Mouse (Mus musculus) cerebellum, adult 2 months (tissue): ENCODE results near the gene Pml.

Experiments
- CTCF ChIP-seq: fragments of 200-500 bp; IDR thresholded peaks from 2 replicates; pipeline ENCODE4 v1.5.1; 2011; ENCODE audit warnings: low read depth, mild to moderate bottlenecking, control low read depth, low read length, moderate library complexity, borderline replicate concordance; ENCODE audit not compliant: insufficient read depth
- POLR2A ChIP-seq: fragments of 200-500 bp; IDR thresholded peaks from 2 replicates; pipeline ENCODE4 v1.6.1; 2011; ENCODE audit warnings: low read length, control low read depth, borderline replicate concordance; ENCODE audit not compliant: insufficient read depth

GRCm38 (mm10) chr9:58194222-58194621 is 55.4 kb downstream of the Pml start:
- no peak for TF ChIP-seq CTCF
- TF ChIP-seq POLR2A, result no peak
